Mouse (Mus musculus) liver, embryonic 13.5 days (tissue): ENCODE data around the gene Abcb1a. TPM values are rescaled to one million over a fixed set of nuclear protein-coding genes. Genes with fewer than 3 reads are reported as not detected.

Experiments
- ATAC-seq: fragments of 200-750 bp; cut with Nextera tagmentation; 2 replicates; pipeline ENCODE4 v1.8.0; 2017; ENCODE audit warnings: low read depth, mild to moderate bottlenecking, moderate number of reproducible peaks, moderate library complexity
- DNase-seq: peaks from one replicate; pipeline ENCODE4 v3.0.0; 2022
- H3K27ac ChIP-seq: fragments of 300-500 bp; sonication (generic); 2 replicates; pipeline ENCODE4 v1.5.1; 2015; ENCODE audit warnings: moderate library complexity, mild to moderate bottlenecking, inconsistent platforms
- H3K27me3 ChIP-seq: fragments of 300-500 bp; sonication (generic); 2 replicates; pipeline ENCODE4 v1.6.1; 2015; ENCODE audit warnings: mild to moderate bottlenecking, inconsistent platforms
- H3K36me3 ChIP-seq: fragments of 300-500 bp; sonication (generic); 2 replicates; pipeline ENCODE4 v1.6.1; 2015; ENCODE audit warnings: mild to moderate bottlenecking, inconsistent platforms
- H3K4me1 ChIP-seq: fragments of 300-500 bp; sonication (generic); replicated peaks from 2 replicates; pipeline ENCODE4 v1.6.1; 2015; ENCODE audit warnings: inconsistent platforms
- H3K4me2 ChIP-seq: fragments of 300-500 bp; sonication (generic); 2 replicates; pipeline ENCODE4 v1.6.1; 2015; ENCODE audit warnings: inconsistent platforms, mild to moderate bottlenecking, moderate library complexity
- H3K4me3 ChIP-seq: fragments of 300-500 bp; sonication (generic); replicated peaks from 2 replicates; pipeline ENCODE4 v1.5.1; 2015; ENCODE audit warnings: mild to moderate bottlenecking, inconsistent platforms
- H3K9ac ChIP-seq: fragments of 300-500 bp; sonication (generic); 2 replicates; pipeline ENCODE4 v1.6.1; 2015; ENCODE audit warnings: mild to moderate bottlenecking, inconsistent platforms
- H3K9me3 ChIP-seq: fragments of 300-500 bp; sonication (generic); replicated peaks from 2 replicates; pipeline ENCODE4 v1.6.1; 2016; ENCODE audit warnings: inconsistent platforms
- WGBS: fragments of 180-500 bp; shearing (Covaris S2); methylation state at CpG from one replicate; pipeline ENCODE4 v1.1.7; 2015; ENCODE audit not compliant: insufficient replicate concordance; 5-methylcytosine and 5-hydroxymethylcytosine counted together
- polyA plus RNA-seq: library from polyadenylated mRNA; unstranded; fragments of >200 nt; fragmentation: Nextera tagmentation; extraction: Ambion mirVana; gene quantifications from 2 replicates; pipeline ENCODE4 v1.2.1, GENCODE M21; 2015

The Abcb1a gene
- 0.44 and 0.54 TPM in 2 replicates for polyA plus RNA-seq

GRCm38 (mm10) chr5:8659911-8660737 lies at the start of gene Abcb1a:
Gene Abcb1a, plus strand, starts transcription at chr5:8660077.
- no peak for DNase-seq
- H3K36me3 ChIP-seq, result no peaks in the 10 kb centered on the region
- peak within 1 kb of the TSS; percentile 26 for H3K9ac ChIP-seq
- peak within 1 kb of the TSS; percentile 59 for H3K4me2 ChIP-seq
- peak within 1 kb of the TSS; percentile 49 for H3K4me3 ChIP-seq
- peak; percentile 67 for ATAC-seq
- no peaks in the 10 kb centered on the region for H3K4me1 ChIP-seq
- no peaks in the 10 kb centered on the region for H3K9me3 ChIP-seq
- H3K27ac ChIP-seq, result no peak within 1 kb of the TSS
- 10% methylated on average over 37 of the region's 37 CpGs for WGBS
- 0 out of 2 replicates have a peak, but pooled peaks cover 5% of the 10 kb centered on the region for H3K27me3 ChIP-seq

- H3K27ac ChIP-seq, result no peak overlapping the region
- H3K4me2 ChIP-seq, result peak overlapping the region; percentile 89
- H3K4me3 ChIP-seq, result peak overlapping the region; percentile 64
- peak; percentile 51 for ATAC-seq
- no peaks in the 10 kb centered on the region for H3K36me3 ChIP-seq
- H3K27me3 ChIP-seq, result peaks cover 21% of the 10 kb centered on the region
- no peaks in the 10 kb centered on the region for H3K9me3 ChIP-seq
- 1% methylated on average over 42 of the region's 49 CpGs for WGBS
- DNase-seq, result peak; percentile 1
- peaks cover 8% of the 10 kb centered on the region for H3K4me1 ChIP-seq
- H3K9ac ChIP-seq, result peak overlapping the region; percentile 43
These were observed 37.7 kb upstream of the Abcb1a start for GRCm38 (mm10) chr5:8622071-8622595.

GRCm38 (mm10) chr5:8622596-8623231 lies 37.2 kb upstream of the Abcb1a start, which contains the start of gene Rundc3b:
Gene Rundc3b, minus strand, starts transcription at chr5:8622952.
- no peaks in the 10 kb centered on the region for H3K9me3 ChIP-seq
- peaks cover 21% of the 10 kb centered on the region for H3K27me3 ChIP-seq
- peak within 1 kb of the TSS; percentile 64 for H3K4me3 ChIP-seq
- peaks cover 8% of the 10 kb centered on the region for H3K4me1 ChIP-seq
- H3K9ac ChIP-seq, result peak within 1 kb of the TSS; percentile 43
- peak; percentile 93 for ATAC-seq
- H3K36me3 ChIP-seq, result no peaks in the 10 kb centered on the region
- H3K27ac ChIP-seq, result no peak within 1 kb of the TSS
- under 1% methylated on average over 48 of the region's 74 CpGs for WGBS
- H3K4me2 ChIP-seq, result peak within 1 kb of the TSS; percentile 89
- peak; percentile 46 for DNase-seq

GRCm38 (mm10) chr5:8632901-8633300 lies 27.0 kb upstream of the Abcb1a start:
- ATAC-seq (no peak), DNase-seq (no peak)
- H3K27me3 ChIP-seq, result no peaks in the 10 kb centered on the region
- no peak overlapping the region for H3K9ac ChIP-seq
- no peak overlapping the region for H3K4me2 ChIP-seq
- H3K36me3 ChIP-seq, result no peaks in the 10 kb centered on the region
- no peaks in the 10 kb centered on the region for H3K4me1 ChIP-seq
- no peak overlapping the region for H3K4me3 ChIP-seq
- H3K27ac ChIP-seq, result no peak overlapping the region
- H3K9me3 ChIP-seq, result no peaks in the 10 kb centered on the region
- 57% methylated on average over 3 of the region's 3 CpGs for WGBS

GRCm38 (mm10) chr5:8634489-8634975 lies 25.3 kb upstream of the Abcb1a start:
- ATAC-seq (no peak), DNase-seq (no peak)
- Histone ChIP-seq H3K4me2 (no peak overlapping the region), H3K9ac (no peak overlapping the region), H3K27ac (no peak overlapping the region), H3K4me1 (no peaks in the 10 kb centered on the region), H3K9me3 (no peaks in the 10 kb centered on the region), H3K4me3 (no peak overlapping the region), H3K27me3 (no peaks in the 10 kb centered on the region), H3K36me3 (no peaks in the 10 kb centered on the region)

- no peak overlapping the region for H3K9ac ChIP-seq
- no peaks in the 10 kb centered on the region for H3K36me3 ChIP-seq
- no peak overlapping the region for H3K4me3 ChIP-seq
- H3K27ac ChIP-seq, result no peak overlapping the region
- DNase-seq (no peak), ATAC-seq (no peak)
- H3K27me3 ChIP-seq, result no peaks in the 10 kb centered on the region
- no peaks in the 10 kb centered on the region for H3K4me1 ChIP-seq
- WGBS, result 49% methylated on average over 4 of the region's 4 CpGs
- H3K4me2 ChIP-seq, result no peak overlapping the region
- H3K9me3 ChIP-seq, result no peaks in the 10 kb centered on the region
These were observed 11.6 kb upstream of the Abcb1a start for GRCm38 (mm10) chr5:8648300-8648699.

- Histone ChIP-seq H3K4me2 (no peak overlapping the region), H3K4me3 (no peak overlapping the region), H3K4me1 (no peaks in the 10 kb centered on the region), H3K9ac (no peak overlapping the region), H3K27ac (no peak overlapping the region), H3K9me3 (no peaks in the 10 kb centered on the region), H3K36me3 (no peaks in the 10 kb centered on the region), H3K27me3 (no peaks in the 10 kb centered on the region)
- ATAC-seq (no peak), DNase-seq (no peak)
These were observed 11.1 kb upstream of the Abcb1a start for GRCm38 (mm10) chr5:8648774-8649173.

GRCm38 (mm10) chr5:8652085-8652484 lies 7.8 kb upstream of the Abcb1a start:
- Histone ChIP-seq H3K4me1 (no peaks in the 10 kb centered on the region), H3K9me3 (no peaks in the 10 kb centered on the region), H3K4me2 (no peak overlapping the region), H3K36me3 (no peaks in the 10 kb centered on the region), H3K4me3 (no peak overlapping the region), H3K27ac (no peak overlapping the region), H3K9ac (no peak overlapping the region), H3K27me3 (no peaks in the 10 kb centered on the region)
- 55% methylated on average over 2 of the region's 2 CpGs for WGBS
- DNase-seq (no peak), ATAC-seq (no peak)

- H3K9ac ChIP-seq, result no peak overlapping the region
- WGBS, result 69% methylated on average over 10 of the region's 10 CpGs
- H3K4me3 ChIP-seq, result peak overlapping the region; percentile 49
- H3K4me1 ChIP-seq, result no peaks in the 10 kb centered on the region
- peak overlapping the region; percentile 59 for H3K4me2 ChIP-seq
- no peaks in the 10 kb centered on the region for H3K9me3 ChIP-seq
- H3K27ac ChIP-seq, result no peak overlapping the region
- DNase-seq, result no peak
- 0 out of 2 replicates have a peak, but pooled peaks cover 5% of the 10 kb centered on the region for H3K27me3 ChIP-seq
- no peak for ATAC-seq
- H3K36me3 ChIP-seq, result no peaks in the 10 kb centered on the region
These were observed 868 bp downstream of the Abcb1a start for GRCm38 (mm10) chr5:8660738-8661151.

- Histone ChIP-seq H3K27ac (no peak overlapping the region), H3K9ac (no peak overlapping the region), H3K36me3 (no peaks in the 10 kb centered on the region), H3K27me3 (0 out of 2 replicates have a peak, but pooled peaks cover 5% of the 10 kb centered on the region), H3K9me3 (no peaks in the 10 kb centered on the region), H3K4me3 (no peak overlapping the region), H3K4me1 (no peaks in the 10 kb centered on the region), H3K4me2 (no peak overlapping the region)
- no peak for DNase-seq
- no peak for ATAC-seq
- WGBS, result 43% methylated on average over 3 of the region's 3 CpGs
These were observed 4.8 kb downstream of the Abcb1a start for GRCm38 (mm10) chr5:8664678-8665077.

GRCm38 (mm10) chr5:8667758-8668474 lies 8.0 kb downstream of the Abcb1a start:
- H3K36me3 ChIP-seq, result no peaks in the 10 kb centered on the region
- 52% methylated on average over 9 of the region's 9 CpGs for WGBS
- no peak overlapping the region for H3K9ac ChIP-seq
- H3K9me3 ChIP-seq, result no peaks in the 10 kb centered on the region
- H3K27me3 ChIP-seq, result no peaks in the 10 kb centered on the region
- no peak overlapping the region for H3K4me2 ChIP-seq
- ATAC-seq (no peak), DNase-seq (no peak)
- H3K4me1 ChIP-seq, result no peaks in the 10 kb centered on the region
- H3K4me3 ChIP-seq, result no peak overlapping the region
- H3K27ac ChIP-seq, result no peak overlapping the region
